Mouse (Mus musculus) natural killer cell, adult 2 months (primary cell): ENCODE data around the gene Ndufa7.

ENCODE experiments used
- DNase-seq, 2 experiments: peaks; one replicate each; pipeline ENCODE4 v3.0.0; 2022; ENCODE audit warnings: low spot score in 2 of 2

Gene Ndufa7

DNA sequence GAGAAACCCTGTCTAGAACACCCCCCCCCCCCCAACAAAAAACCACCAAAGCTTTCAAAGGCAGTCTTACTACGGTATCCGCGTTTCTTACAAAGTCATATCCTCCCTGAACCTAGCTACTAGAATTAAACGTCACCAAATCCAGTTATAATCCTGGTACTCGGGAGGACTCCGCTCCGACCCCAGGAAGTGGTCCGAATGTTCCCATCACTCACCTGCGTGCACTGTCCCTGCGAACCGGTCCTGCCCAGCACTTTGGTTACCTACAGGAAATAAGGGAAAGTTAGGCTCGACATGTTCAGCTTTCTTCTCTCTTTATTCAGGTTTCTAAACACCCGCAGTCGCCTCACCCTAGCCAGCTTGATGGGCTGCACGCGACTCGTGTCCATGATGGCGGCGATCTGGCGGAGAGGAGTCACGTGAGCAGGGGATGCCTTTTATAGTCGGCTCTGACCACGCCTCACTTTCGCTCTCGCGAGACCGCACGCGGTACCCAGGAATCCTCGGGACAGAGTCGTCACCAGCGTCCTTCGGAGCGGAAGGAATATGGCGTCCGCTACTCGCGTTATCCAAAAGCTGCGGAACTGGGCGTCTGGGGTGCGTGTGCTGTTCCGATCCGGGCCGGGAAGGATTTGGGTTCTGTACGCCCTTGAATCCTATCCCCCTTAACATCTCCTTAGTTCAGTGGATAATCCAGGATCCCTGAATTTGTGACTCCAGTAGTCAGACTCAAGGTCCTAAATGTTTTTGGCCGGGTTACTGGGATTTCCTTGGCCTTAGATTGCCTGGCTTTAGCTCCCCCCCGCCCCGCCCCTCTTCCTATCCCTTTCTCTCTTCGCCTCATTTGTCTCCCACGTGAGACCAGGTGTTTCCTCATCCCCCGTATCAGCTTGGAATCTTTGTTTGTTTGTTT is at the start of gene Ndufa7, which contains the start of gene Rps28:
Gene Ndufa7, plus strand, starts transcription at position 489 of the 913 bp plus-strand sequence.
Gene Rps28, minus strand, starts transcription at position 479 of the 913 bp plus-strand sequence.
- peak; percentile 99 for DNase-seq

DNA sequence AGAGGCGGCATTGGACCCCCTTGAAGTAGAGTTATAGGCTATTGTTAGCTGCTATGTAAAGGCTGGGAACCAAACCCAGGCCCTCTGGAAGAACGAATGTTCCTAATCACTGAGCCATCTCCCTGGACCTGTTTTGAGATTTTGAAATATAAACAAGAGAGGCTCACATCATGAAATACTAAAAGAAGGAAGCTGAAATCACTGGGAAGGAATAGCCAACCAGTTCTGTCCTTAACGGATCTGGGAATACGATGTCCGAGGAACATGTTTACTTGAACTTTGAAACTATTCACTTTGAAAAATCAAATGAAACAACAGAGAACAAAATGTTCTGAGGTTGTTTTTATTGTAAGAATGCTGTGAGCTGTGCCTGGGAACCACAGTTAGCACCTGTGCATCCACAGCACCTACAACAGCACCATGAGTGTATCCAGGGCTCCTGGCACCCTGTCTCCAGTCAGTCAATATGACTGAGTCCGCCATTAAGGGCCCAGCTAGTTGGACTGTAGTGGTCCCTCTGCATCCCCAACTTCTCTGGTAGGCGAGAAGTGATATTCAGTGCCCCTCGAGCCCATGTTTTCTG is 49.7 kb upstream of the Ndufa7 start:
- DNase-seq = no peak

DNA sequence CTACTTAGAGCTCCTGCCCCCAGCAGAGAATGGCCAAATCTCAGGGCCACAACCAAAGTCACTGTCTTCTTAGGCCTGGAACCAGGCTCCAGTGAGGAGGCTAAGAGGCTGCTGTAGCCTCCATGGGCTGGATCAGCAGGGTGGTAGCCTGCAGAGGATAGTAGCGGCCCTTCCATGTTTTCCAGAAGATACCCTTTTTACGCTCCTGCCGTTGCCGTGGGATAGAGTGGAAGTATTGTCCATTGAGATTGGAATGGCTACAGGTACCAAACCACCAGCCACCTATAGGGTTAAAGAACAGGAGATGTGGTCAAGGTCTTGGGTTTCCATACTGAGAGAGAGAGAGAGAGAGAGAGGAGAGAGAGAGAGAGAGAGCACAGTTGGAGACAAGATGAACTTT is 49.1 kb upstream of the Ndufa7 start:
- no peak for DNase-seq

DNA sequence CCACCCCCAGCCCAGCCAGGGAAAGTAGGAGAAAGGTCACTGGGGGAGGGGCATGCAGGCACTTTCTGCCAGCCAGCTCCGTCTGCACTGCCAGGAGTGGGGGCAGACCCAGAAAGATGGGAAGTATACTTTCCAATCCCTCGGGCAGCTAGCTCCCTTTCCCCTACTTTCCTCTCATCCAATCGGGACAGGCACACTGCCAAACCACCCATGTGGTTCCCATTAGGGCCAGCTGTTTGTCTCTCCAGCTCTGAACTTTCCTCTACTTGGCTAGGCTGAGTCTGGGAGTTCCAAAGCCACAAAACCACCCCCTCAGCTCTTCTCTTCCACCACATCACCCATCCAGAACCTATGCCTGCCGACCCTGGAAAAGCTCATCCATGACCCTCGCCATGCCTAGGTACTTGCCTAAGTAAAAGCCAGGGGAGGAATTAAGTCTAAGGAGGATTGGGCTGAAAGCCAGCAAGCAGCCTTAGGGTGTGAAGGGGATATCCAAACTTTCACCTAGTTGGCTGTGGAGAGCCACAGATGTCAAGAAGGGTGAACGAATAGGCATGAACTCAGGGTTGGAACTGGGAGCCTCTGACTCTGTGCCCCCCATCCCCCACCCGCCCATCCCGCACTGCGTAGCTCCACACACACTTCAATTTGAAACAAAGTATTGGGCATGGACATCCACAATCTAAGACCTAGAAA is 45.0 kb upstream of the Ndufa7 start:
- no peak for DNase-seq

DNA sequence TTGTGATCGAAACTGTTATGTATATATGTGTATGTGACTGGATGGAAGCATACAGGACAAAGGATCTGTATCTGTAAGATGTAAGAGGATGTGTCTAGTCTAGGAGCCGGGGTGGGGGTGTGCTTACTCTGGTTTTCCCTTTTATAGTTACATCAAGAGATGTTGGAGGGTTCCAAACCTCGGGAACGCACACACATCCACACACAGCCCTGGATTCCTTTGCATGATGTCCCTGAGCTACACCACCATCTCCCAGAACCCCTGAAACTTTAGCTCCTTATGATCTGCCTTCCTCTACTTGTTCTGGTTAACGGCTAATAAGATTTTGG is 44.4 kb upstream of the Ndufa7 start:
- no peak for DNase-seq

DNA sequence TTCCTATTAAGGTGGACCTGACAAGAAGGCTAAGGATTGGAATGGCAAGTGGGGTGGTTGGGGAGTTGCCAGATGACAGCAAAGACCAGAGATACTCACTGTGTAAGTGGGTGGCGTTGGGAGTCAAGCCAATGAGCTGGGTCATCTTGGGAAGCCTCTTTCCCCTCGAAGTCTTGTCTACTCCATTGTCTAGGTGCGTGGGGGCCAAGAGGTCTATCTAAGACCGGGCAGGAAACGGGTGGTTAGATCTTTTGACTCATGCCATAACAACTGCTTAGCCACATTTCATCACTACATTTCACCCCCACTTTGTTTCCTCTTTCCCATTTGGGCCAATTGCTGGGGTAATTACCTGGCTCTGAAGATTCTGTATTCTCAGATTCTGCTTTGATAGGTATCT is 43.9 kb upstream of the Ndufa7 start:
- peak; percentile 28 to 56 for DNase-seq

DNA sequence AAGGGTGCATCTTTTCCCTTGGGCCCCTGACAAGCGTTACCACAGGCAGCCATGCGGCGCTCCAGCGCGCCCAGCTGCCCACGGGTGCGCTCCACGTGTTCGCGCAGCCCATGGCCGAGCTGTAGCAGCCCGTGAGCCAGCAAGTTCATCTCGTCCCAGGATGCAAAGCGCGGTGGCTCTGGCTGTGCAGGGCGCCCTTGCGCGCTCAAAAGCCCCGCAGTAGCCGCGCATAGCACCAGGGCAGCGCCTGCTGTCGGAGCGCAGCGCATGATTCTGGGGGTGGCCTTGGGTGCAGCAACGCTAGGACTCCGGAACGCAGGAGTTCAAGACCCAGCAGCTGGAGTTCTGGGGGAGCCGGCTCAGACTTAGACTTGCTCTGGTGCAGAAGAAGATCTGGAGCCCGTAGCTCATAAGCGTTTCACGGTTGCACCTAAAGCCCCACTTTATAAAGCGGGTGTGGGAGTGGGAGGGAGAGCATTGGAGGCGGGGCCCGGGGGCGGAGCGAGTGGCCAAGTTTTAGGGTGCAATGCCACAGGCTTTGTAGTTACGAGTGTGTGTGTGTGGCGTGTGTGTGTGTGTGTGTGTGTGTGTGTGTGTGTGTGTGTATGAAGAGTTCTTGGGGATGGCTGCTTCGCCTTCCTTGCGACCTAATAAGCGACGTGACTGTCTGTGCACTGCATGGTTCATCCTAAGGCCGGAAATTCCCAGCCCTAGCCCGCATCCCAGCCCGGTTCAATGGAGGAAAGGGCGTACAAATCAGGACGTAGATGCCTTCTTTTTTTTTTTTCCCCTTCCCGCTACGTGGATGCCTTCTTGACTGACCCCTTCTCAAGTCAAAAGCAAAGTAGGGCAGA is 43.0 kb upstream of the Ndufa7 start, which contains the start of gene Angptl4:
Gene Angptl4, minus strand, starts transcription at position 707 of the 854 bp plus-strand sequence.
- DNase-seq = peak; percentile 61 to 69

DNA sequence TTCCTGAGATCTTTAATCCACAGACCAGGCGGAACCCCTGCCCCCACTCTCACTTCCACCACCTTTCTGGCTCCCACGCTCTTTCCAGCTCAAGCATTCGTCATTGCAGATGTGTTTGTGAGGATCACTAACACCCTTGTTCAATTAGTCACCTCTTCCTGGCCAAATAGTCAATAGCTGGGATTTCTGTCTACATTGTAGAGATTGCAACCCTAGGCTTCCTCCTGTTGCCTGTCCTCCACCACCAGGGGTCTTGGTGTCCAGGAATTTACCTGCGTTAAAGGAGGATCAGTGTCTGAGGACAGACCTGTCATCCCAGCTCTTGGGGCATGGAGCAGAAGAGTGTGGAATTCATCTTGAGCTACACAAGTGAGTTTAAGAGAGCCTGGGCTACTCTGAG is 42.3 kb upstream of the Ndufa7 start:
- no peak for DNase-seq

DNA sequence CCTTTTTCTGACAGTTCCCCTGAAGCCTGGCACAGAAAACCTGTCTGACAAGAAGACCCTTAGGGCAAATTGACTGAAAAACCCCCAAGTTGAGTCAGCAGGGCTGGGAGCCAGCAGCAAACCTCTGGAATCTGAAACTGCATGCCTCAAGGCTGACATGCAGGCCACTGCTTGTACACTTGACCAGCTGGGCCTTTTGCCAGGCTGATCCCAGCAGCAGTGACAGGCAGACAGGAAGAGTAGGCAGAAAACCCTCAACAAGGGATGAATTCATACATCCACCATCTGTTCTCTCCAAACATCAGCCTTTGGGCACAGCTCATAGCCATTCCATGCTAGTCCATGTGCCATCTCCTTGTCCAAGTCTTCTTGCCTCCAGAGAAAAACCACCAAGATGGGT is 41.0 kb upstream of the Ndufa7 start:
- DNase-seq = no peak

DNA sequence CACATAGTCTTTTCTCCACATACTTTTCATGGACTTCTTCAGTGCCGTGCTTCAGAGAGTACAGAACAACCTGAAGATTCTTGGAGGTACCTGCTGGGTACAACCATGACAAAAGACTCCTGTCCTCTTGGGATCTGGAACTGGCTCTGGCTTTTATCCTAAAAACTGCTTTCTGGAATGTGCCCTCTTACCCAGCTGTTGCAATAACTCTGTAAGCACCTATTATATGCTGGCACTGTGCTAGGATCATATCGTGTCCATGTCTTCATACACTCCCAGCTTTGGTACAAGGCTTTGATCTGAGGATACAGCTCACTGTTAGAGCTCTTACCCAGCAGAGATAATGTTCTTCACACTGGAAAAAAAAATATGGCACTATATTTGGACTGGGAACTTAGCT is 39.4 kb upstream of the Ndufa7 start:
- no peak for DNase-seq

DNA sequence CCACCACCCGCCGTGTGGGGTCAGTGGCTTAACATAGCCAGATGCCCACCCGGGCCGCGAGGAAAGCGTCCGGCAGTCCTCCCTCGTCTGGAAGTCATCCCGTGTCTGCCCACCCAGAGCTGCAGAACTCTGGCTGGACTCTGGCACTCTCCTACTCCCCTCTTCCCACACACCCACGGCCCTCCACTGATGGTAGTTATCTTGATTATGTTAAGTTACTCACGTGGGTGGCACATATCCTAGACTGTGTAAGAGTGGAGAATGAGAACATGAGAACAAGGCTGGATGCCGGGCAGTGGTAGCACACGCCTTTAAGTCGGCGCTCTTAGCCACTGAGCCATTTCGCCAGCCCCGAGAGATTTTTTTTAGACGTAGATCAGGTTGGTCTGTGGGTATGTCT is 38.0 kb upstream of the Ndufa7 start:
- DNase-seq = no peak

DNA sequence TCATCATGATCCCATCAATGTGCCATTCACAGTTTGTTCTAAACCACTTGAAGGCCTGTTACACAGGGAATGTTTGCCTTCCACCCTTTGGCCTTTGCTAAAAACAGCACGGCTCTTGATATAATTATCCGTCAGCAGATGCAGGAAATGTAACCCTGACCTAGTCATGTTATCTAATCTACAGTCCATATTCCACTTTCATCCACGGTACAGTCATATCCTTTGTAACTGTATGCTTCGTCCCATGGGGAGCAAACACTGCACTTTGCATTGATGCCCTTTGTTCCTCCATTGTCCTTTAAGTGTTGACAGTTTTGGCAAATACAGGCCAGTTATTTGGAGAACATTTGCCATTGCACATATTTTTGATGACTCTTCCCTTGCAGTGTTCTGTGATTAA is 35.6 kb upstream of the Ndufa7 start:
- no peak for DNase-seq

DNA sequence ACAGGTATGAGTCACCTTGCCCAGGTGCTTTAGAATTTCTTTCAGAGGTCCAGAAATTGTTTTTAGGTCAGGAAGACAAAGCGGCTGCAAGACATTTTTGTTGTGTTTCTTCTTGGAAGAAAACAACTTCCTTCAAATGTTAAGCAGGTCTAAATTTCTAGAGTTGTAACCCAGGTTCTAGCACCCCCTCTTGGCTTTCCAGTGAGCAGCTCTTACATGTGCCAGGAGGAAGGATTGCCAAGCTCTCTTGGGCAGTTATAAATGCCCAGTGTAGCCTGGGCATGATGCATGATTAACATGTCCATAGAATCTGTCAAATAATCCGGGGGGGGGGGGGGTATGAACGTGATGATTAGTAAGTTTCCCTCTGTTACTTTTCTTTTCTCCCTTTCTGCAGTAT is 26.1 kb upstream of the Ndufa7 start:
- no peak for DNase-seq

DNA sequence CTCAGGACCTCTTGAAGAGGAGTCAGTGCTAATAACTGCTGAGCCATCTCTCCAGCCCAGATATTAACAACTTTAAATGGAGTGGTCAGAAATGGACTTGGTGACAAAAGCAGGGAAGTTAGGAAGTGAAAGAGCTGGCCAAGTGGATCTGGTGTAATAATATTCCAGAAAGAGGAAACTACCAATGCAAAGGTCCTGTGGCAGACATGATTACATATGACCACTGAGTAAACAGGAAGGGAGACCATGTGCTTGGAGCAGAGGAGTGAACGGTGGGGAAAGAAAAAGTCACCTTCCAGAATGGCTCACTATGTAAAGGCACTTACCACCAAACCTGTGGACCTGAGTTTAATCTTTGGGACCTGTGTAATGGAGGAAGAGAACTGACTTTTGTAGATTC is 25.1 kb upstream of the Ndufa7 start:
- DNase-seq = no peak

DNA sequence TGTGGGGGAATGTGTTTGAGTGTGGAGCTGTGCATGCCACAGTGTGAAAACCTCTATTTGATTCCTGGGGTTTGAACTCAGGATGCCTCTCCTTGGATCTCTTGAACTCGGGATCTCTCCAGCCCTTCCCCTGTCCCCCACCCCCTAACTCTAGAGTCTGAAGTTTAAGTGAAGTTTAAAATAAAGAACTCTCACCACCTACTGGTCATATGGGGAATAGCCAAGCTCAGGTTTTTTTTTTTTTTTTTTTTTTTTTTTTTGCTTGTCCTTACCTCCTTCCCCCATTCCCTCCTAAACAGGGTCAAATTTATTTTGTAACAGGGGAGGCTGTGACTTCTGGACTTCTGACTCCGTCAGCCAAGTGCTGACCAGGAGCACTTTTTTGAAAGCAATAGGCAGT is 22.2 kb upstream of the Ndufa7 start:
- DNase-seq = no peak

DNA sequence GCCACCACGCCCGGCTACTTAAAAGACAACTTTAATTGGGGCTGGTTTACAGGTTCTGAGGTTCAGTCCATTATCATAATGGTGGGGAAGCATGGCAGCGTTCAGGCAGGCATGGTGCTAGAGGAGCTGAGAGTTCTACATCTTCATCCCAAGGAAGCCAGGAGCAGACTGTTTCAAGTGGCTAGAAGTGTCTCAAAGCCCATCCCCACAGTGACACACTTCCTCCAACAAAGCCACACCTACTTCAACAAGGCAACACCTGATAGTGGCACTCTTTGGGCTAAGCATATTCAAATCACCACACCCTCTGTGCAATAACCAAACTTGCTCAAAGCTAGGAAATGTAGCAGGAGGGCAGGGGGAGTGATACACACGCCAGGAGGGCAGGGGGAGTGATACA is 20.2 kb upstream of the Ndufa7 start:
- no peak for DNase-seq

DNA sequence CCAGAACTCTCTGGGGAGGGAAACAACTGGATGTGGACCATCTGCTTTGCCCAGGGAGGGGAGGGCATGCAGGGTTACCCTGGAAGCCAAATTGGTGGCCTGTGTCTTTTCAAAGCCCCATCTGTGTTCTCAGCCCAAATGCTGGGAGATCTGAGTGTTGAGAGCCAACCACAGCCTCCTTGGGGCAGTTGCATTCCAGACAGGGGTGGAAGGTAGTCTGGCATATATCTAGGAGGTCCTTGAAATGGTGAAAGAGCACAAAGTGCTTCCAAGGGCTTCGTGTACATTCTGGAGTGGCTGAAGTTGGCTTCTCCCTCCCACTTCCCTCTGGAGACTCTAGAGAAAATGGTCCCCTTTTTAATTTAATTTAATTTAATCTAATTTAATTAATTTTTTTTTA is 19.6 kb upstream of the Ndufa7 start:
- no peak for DNase-seq

DNA sequence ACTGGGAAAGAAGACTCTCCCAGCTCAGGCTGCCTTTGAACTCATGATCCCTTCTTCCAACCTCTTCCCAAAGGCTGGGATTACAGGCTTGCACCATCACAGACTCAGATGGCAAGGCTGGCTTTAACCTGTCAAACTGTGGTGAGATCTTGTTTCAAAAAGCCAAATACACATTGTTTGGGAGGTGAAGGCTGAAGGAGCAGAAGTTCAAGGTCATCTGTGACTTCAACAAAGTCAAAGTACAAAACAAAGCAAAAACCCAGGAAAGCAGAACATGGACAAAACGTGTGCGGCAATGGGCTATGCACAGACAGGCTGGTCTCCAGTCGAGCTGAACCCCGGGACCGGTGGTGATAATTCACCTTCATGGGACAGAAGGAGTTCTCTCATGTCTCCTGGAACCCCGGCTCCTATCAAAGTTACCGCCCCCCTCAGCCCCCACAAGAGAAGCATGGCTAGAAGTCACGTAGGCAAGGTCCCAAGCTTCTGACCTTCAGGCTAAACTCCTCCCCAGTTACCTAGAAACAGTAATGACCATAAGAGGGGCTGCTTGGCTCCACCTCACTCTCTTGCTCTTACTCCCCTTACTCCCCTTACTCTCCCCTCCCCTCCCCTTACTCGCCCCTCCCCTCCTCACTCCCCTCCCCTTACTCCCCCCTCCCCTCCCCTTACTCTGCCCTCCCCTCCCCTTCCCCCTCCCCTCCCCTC is 17.0 kb upstream of the Ndufa7 start:
- no peak for DNase-seq

DNA sequence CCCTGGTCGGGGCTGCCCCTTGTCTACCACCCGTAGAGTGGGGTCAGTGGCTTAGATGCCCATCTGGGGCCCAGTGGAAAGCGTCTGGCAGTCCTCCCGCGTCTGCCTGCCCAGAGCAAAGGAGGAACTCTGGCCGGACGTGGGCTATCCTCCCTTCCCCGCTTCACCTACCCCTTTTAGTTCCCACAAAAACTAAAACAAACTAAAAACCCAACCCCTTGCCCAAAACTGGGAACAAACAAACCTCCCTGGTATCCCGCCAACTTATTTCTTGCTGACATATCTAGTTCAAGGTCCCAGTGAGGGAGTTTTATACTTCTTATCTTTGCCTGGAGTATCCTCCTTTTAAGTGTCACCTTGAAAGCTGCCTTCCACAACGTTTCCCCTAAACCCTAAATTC is 16.2 kb upstream of the Ndufa7 start:
- no peak for DNase-seq

DNA sequence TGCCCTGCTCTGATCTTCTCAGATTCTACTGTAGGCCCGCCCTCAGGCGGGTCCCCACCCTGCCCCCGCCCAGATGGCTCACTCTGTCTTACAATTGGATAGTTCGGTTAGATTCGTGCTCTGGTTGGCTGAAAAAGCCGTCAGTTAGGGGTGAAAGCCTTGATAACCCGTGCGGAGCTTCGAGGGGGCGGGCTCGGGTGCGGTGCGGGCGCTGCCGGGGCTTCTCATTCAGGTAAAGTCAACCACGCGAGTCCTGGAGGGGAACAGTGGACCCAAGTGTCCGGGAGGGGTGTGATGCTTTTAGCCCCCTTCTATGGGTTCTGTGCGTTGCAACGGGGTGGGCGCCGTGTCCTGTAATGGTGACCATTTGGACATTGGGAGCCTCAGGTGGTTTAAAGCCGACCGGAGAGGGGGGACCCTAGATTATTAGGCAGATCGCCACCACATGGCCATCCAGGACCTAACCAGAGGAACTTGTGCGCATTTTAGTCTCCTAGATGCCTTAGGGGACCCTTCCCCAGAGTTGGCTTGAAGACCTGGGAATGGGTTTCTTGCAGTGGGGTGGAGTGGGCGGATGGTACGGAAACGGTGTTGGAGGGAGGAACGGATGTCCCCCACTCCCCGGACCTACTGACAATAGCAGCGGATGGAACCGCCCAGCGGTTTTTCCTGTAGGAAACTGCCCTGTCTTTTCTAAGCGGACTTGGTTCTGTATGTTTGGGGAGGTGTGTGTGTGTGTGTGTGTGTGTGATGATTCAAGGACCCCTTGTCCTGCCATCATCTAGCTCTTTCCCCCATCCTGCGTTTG is 13.8 kb upstream of the Ndufa7 start, which contains the start of gene Kank3:
Gene Kank3, plus strand, starts transcription at position 186 of the 808 bp plus-strand sequence.
- peak; percentile 83 to 87 for DNase-seq
